In genomic region chr3:157208966-157209365, GRCm38 (mm10) we compare ENCODE assay signal across 10 mouse cellular contexts.
DNase-seq lines count a peak whose midpoint lies in the region; ATAC-seq and TF ChIP-seq lines count a peak whose summit lies in the region.
"Had no signal": no experiment of that assay in that cellular context is flagged by ENCODE, and none has a peak within 500 bp of the region (broad histone marks: within the 10 kb centered on the region; RNA-seq: fewer than 3 reads in every experiment).

No protein-coding gene starts in this region.

- H3K9me3 ChIP-seq in midbrain, postnatal 0 days (ENCODE audit: low read length), result no peaks in the 10 kb centered on the region
- H3K9me3 ChIP-seq: embryonic facial prominence, embryonic 13.5 days; limb, embryonic 15.5 days had no signal

- 16% methylated on average over 1 of the region's 1 CpGs for WGBS in midbrain, postnatal 0 days

- H3K4me3 ChIP-seq in gastrocnemius, adult 2 months, result no peak overlapping the region
- H3K4me3 ChIP-seq in left cerebral cortex, adult 2 months, result no peak overlapping the region
- H3K4me3 ChIP-seq in midbrain, postnatal 0 days (ENCODE audit: low read depth, low read length), result no peak overlapping the region
- H3K4me3 ChIP-seq: embryonic facial prominence, embryonic 13.5 days; limb, embryonic 15.5 days had no signal

- no peak for TF ChIP-seq CTCF in gastrocnemius, adult 2 months (IDR thresholded peaks at IDR 0.05)
- no peak for TF ChIP-seq CTCF in left cerebral cortex, adult 2 months (IDR thresholded peaks at IDR 0.05)
- TF ChIP-seq CTCF in midbrain, postnatal 0 days (IDR thresholded peaks at IDR 0.05), result no peak

- peak; percentile 17 for DNase-seq in gastrocnemius, adult 2 months
- no peak for DNase-seq in gastrocnemius, postnatal 4 days (ENCODE audit: low spot score in 2 of 2)
- peak; percentile 23 to 30 for DNase-seq in left cerebral cortex, postnatal 14 days (ENCODE audit: low spot score in 2 of 2)
- no peak for DNase-seq in left cerebral cortex, adult 2 months (ENCODE audit: extremely low spot score in 1 of 2, low spot score in 2 of 2)
- DNase-seq in cerebellum, postnatal 14 days, result peak; percentile 89 to 92
- DNase-seq in midbrain, postnatal 0 days (ENCODE audit: low spot score), result peak; percentile 85
- no peak for DNase-seq in urinary bladder, adult 18-20 months (ENCODE audit: low spot score in 2 of 2)
- no peak for DNase-seq in T-cell, adult 2 months (ENCODE audit: low spot score)

- H3K27ac ChIP-seq in gastrocnemius, adult 2 months, result no peak overlapping the region
- no peak overlapping the region for H3K27ac ChIP-seq in left cerebral cortex, adult 2 months
- no peak overlapping the region for H3K27ac ChIP-seq in midbrain, postnatal 0 days (ENCODE audit: low read depth, low read length)
- H3K27ac ChIP-seq: embryonic facial prominence, embryonic 13.5 days; limb, embryonic 15.5 days had no signal

- no peak overlapping the region for H3K9ac ChIP-seq in midbrain, postnatal 0 days (replicated peaks; ENCODE audit: low read length, poor library complexity, severe bottlenecking)
- H3K9ac ChIP-seq: embryonic facial prominence, embryonic 13.5 days; limb, embryonic 15.5 days had no signal

- no peaks in the 10 kb centered on the region for H3K36me3 ChIP-seq in midbrain, postnatal 0 days (ENCODE audit: insufficient read depth, low read length)
- H3K36me3 ChIP-seq: embryonic facial prominence, embryonic 13.5 days; limb, embryonic 15.5 days had no signal

- H3K27me3 ChIP-seq in midbrain, postnatal 0 days (ENCODE audit: insufficient read depth, low read length), result no peaks in the 10 kb centered on the region
- H3K27me3 ChIP-seq: embryonic facial prominence, embryonic 13.5 days; limb, embryonic 15.5 days had no signal

- H3K4me1 ChIP-seq in midbrain, postnatal 0 days (ENCODE audit: insufficient read depth, low read length), result no peaks in the 10 kb centered on the region
- H3K4me1 ChIP-seq: embryonic facial prominence, embryonic 13.5 days; limb, embryonic 15.5 days had no signal

- intact Hi-C loops in gastrocnemius, adult 2 months (cut with DNase I), result no loop called here
- intact Hi-C loops in left cerebral cortex, postnatal 14 days (cut with DNase I), result no loop called here
- intact Hi-C loops in left cerebral cortex, adult 2 months (cut with DNase I), result no loop called here

- ATAC-seq in midbrain, postnatal 0 days (ENCODE audit: low FRiP score), result peak; percentile 85

- H3K4me2 ChIP-seq in midbrain, postnatal 0 days (ENCODE audit: low read depth, low read length, poor library complexity, severe bottlenecking), result no peak overlapping the region
- H3K4me2 ChIP-seq: embryonic facial prominence, embryonic 13.5 days; limb, embryonic 15.5 days had no signal

Comparison
In these comparisons a context has a peak if more than half of its experiments do, and no peak if none do; other contexts are left out.
1. DNase-seq: peak in gastrocnemius, adult 2 months (single experiment), left cerebral cortex, postnatal 14 days (2 of 2), cerebellum, postnatal 14 days (2 of 2) and midbrain, postnatal 0 days (single experiment); none in gastrocnemius, postnatal 4 days (0 of 2), left cerebral cortex, adult 2 months (0 of 2), urinary bladder, adult 18-20 months (0 of 2) and T-cell, adult 2 months (single experiment).